Mouse (Mus musculus) heart, embryonic 16.5 days (tissue): ENCODE measurements at regions not wholly inside any gene's neighbourhood (a gene's known extent, or its start where the extent isn't known, plus 50 kb on each side); places are given as distances from the start of the nearest gene placed in this dataset.
"Not testable (repeated sequence)": the region's sequence is repeated elsewhere in the genome, so short reads cannot be mapped to it uniquely, and the experiment has no call there.

ENCODE experiments used
- ATAC-seq: fragments of 200-750 bp; cut with Nextera tagmentation; replicated peaks from 2 replicates; pipeline ENCODE4 v1.8.0; 2017; ENCODE audit warnings: moderate number of reproducible peaks; ENCODE audit not compliant: insufficient read depth, low FRiP score; ENCODE audit errors: extremely low read depth
- H3K27ac ChIP-seq: fragments of 300-500 bp; sonication (generic); 2 replicates; pipeline ENCODE4 v1.5.1; 2014; ENCODE audit warnings: mild to moderate bottlenecking, low read length, control low read depth, moderate library complexity
- H3K27me3 ChIP-seq: fragments of 300-500 bp; sonication (generic); 2 replicates; pipeline ENCODE4 v1.6.1; 2014; ENCODE audit warnings: low read length, mixed read lengths; ENCODE audit not compliant: control insufficient read depth, insufficient read depth
- H3K36me3 ChIP-seq: fragments of 300-500 bp; sonication (generic); 2 replicates; pipeline ENCODE4 v1.6.1; 2014; ENCODE audit not compliant: control insufficient read depth, insufficient read depth
- H3K4me1 ChIP-seq: fragments of 300-500 bp; sonication (generic); 2 replicates; pipeline ENCODE4 v1.6.1; 2014; ENCODE audit warnings: low read length, mixed read lengths; ENCODE audit not compliant: control insufficient read depth, insufficient read depth
- H3K4me2 ChIP-seq: fragments of 300-500 bp; sonication (generic); 2 replicates; pipeline ENCODE4 v1.6.1; 2014; ENCODE audit warnings: low read depth, mild to moderate bottlenecking, control low read depth, low read length
- H3K4me3 ChIP-seq: fragments of 300-500 bp; sonication (generic); 2 replicates; pipeline ENCODE4 v1.5.1; 2014; ENCODE audit warnings: mild to moderate bottlenecking, control low read depth, low read length
- H3K9ac ChIP-seq: fragments of 300-500 bp; sonication (generic); 2 replicates; pipeline ENCODE4 v1.6.1; 2014; ENCODE audit warnings: low read length, control low read depth
- H3K9me3 ChIP-seq: fragments of 300-500 bp; sonication (generic); replicated peaks from 2 replicates; pipeline ENCODE4 v1.6.1; 2016; ENCODE audit warnings: low read length; ENCODE audit not compliant: control insufficient read depth
- WGBS: fragments of 180-500 bp; shearing (Covaris S2); extraction: QIAGEN DNeasy Blood & Tissue Kit; methylation state at CpG from one replicate; pipeline ENCODE4 v1.1.7; 2014; 5-methylcytosine and 5-hydroxymethylcytosine counted together

DNA sequence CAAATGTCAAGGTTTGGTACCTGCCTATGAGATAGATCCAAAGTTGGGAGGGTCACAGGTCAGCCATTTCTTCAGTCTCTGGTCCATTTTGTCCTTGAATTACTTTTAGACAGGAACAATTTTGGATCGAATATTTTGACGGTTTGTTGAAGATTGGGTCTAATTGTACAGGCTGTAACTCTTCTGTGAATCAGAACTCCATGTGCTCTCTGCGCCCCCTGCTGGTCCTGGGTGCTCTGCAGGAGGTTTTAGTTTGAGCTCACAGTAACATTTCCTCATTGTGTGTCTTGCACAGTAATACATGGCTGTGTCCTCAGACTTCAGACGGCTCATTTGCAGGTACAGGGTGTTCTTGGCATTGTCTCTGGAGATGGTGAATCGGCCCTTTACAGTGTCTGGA, 158.1 kb downstream of the Adam6a start:
- H3K9me3 ChIP-seq, H3K9ac ChIP-seq, H3K27ac ChIP-seq, H3K4me2 ChIP-seq, H3K27me3 ChIP-seq, ATAC-seq, H3K4me1 ChIP-seq, H3K36me3 ChIP-seq, H3K4me3 ChIP-seq: not testable (repeated sequence)
- 49% methylated on average over 5 of the region's 5 CpGs for WGBS

DNA sequence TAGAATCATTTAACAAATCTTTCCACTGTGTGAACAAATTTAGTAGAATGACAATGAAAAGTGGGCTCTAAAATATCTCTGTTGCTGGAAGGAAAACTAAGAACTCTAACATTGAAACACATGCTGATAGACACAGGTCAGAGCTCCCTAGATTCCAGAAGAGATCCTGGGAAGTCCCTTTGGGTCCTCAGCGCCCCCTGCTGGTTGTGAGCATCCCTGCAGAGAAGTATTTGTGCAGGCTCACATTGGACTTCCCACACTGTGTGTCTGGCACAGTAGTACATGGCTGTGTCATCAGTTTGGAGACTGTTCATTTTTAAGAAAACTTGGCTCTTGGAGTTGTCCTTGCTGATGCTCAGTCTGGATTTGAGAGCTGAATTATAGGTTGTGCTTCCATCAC, 172.7 kb downstream of the Adam6a start:
- H3K4me1 ChIP-seq, H3K27me3 ChIP-seq, H3K4me2 ChIP-seq, H3K27ac ChIP-seq, ATAC-seq, H3K9me3 ChIP-seq, H3K36me3 ChIP-seq, H3K4me3 ChIP-seq, H3K9ac ChIP-seq: not testable (repeated sequence)
- WGBS = 0% methylated on average over 1 of the region's 1 CpGs

DNA sequence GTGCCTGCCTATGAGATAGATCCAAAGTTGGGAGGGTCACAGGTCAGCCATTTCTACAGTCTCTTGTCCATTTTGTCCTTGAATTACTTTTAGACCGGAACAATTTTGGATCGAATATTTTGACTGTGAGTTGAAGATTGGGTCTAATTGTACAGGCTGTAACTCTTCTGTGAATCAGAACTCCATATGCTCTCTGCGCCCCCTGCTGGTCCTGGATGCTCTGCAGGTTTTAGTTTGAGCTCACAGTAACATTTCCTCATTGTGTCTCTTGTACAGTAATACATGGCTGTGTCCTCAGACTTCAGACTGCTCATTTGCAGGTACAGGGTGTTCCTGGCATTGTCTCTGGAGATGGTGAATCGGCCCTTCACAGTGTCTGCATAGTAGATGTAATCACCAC, 192.1 kb downstream of the Adam6a start:
- H3K36me3 ChIP-seq = no peaks in the 10 kb centered on the region
- no peak overlapping the region for H3K27ac ChIP-seq
- no peak overlapping the region for H3K9ac ChIP-seq
- H3K9me3 ChIP-seq = no peaks in the 10 kb centered on the region; the same call in 1 of the 2 replicates
- H3K4me2 ChIP-seq = no peak overlapping the region
- 59% methylated on average over 4 of the region's 4 CpGs for WGBS
- H3K4me1 ChIP-seq = no peaks in the 10 kb centered on the region
- no peaks in the 10 kb centered on the region for H3K27me3 ChIP-seq
- H3K4me3 ChIP-seq = no peak overlapping the region
- ATAC-seq = no peak

DNA sequence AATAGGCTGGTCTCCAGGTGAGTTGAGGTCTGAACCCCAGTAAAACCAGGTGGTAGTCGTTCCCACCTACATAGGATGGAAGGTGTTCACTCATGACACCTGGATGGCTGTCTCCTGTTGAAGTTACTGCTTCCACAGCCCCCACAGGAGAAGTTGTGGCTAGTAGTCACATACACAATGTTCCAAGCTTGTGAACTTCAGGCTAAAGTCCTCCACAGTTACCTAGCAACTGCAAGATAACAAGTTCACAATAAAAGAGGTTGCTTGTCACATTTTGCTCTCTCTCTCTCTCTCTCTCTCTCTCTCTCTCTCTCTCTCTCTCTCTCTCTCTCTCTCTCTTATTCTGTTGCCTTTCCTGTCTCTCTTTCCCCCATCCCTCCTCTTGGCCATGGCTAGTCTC, 202.6 kb downstream of the Adam6a start:
- 51% methylated on average over 1 of the region's 1 CpGs for WGBS
- H3K27me3 ChIP-seq = no peaks in the 10 kb centered on the region
- H3K36me3 ChIP-seq = no peaks in the 10 kb centered on the region
- H3K4me3 ChIP-seq = no peak overlapping the region
- no peak overlapping the region for H3K4me2 ChIP-seq
- H3K27ac ChIP-seq = no peak overlapping the region
- no peaks in the 10 kb centered on the region for H3K4me1 ChIP-seq
- H3K9ac ChIP-seq = no peak overlapping the region
- H3K9me3 ChIP-seq = peaks cover 4% of the 10 kb centered on the region; the same call in 1 of the 2 replicates
- ATAC-seq = no peak

DNA sequence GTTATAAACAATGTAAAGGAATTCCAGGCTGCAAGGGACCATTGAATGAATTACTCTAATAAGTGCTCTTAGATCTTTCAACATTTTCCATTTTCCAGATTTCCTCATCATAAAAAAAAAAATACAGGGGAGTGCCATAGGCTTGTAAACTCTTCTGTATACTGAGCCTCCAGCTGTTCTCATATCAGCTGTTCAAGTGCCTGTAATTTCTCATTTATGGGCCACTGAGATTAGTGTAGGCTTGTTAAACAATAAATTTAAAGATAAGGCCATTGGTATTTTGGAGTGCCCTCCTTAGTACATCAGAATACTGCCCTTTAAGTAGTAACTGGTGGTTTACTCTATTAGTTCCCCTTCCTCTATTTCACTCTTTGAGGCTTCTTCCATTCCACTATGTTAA, 204.3 kb downstream of the Adam6a start:
- Histone ChIP-seq H3K36me3 (no peaks in the 10 kb centered on the region), H3K4me1 (no peaks in the 10 kb centered on the region), H3K27ac (no peak overlapping the region), H3K9me3 (peaks cover 6% of the 10 kb centered on the region; the same call in 1 of the 2 replicates), H3K4me3 (no peak overlapping the region), H3K4me2 (no peak overlapping the region), H3K27me3 (no peaks in the 10 kb centered on the region), H3K9ac (no peak overlapping the region)
- no peak for ATAC-seq

DNA sequence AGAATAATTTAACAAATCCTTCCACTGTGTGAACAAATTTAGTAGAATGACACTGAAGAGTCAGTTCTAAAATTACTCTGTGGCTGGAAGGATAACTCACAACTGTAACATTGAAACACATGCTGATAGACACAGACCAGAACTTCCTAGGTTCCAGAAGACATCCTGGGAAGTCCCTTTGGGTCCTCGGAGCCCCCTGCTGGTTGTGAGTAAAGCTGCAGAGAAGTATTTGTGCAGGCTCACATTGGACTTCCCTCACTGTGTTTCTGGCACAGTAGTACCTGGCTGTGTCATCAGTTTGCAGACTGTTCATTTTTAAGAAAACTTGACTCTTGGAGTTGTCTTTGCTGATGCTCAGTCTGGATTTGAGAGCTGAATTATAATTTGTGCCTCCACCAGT, 225.9 kb downstream of the Adam6a start:
- 26% methylated on average over 1 of the region's 1 CpGs for WGBS

DNA sequence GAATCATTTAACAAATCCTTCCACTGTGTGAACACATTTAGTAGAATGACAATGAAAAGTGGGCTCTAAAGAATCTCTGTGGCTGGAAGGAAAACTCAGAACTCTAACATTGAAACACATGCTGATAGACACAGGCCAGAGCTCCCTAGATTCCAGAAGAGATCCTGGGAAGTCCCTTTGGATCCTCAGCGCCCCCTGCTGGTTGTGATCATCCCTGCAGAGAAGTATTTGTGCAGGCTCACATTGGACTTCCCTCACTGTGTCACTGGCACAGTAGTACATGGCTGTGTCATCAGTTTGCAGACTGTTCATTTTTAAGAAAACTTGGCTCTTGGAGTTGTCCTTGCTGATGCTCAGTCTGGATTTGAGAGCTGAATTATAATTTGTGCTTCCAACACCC, 252.2 kb downstream of the Adam6a start:
- not testable (repeated sequence) for H3K27ac ChIP-seq, H3K4me3 ChIP-seq, H3K4me2 ChIP-seq, H3K27me3 ChIP-seq, H3K36me3 ChIP-seq, H3K9ac ChIP-seq, ATAC-seq, H3K9me3 ChIP-seq, H3K4me1 ChIP-seq
- WGBS = 0% methylated on average over 1 of the region's 1 CpGs

More for the DNA sequence above, 225.9 kb downstream of the Adam6a start:
- Histone ChIP-seq H3K27ac (no peak overlapping the region), H3K36me3 (no peaks in the 10 kb centered on the region), H3K4me2 (no peak overlapping the region), H3K4me1 (no peaks in the 10 kb centered on the region), H3K27me3 (no peaks in the 10 kb centered on the region), H3K4me3 (no peak overlapping the region), H3K9ac (no peak overlapping the region), H3K9me3 (peaks cover 2% of the 10 kb centered on the region; the same call in 1 of the 2 replicates)
- ATAC-seq = no peak

DNA sequence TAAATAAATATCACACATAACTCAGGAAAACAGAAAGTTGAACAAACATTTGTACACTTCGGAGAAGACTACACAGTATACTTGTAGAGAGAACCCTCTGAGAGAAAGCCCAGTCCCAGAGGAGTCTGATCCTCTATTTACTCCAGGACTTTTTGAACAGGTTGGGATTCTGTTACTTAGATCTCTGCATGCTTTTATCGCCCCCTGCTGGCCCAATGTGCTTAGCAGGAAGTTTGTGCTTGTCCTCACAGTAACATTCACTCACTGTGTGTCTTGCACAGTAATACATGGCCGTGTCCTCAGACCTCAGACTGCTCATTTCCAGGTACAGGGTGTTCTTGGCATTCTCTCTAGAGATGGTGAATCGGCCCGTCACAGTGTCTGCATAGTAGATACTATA, 282.7 kb downstream of the Adam6a start:
- H3K9me3 ChIP-seq = peaks cover 8% of the 10 kb centered on the region
- 55% methylated on average over 5 of the region's 5 CpGs for WGBS
- no peak overlapping the region for H3K4me2 ChIP-seq
- H3K4me3 ChIP-seq = no peak overlapping the region
- H3K27me3 ChIP-seq = no peaks in the 10 kb centered on the region
- no peak overlapping the region for H3K27ac ChIP-seq
- H3K4me1 ChIP-seq = no peaks in the 10 kb centered on the region
- no peak for ATAC-seq
- H3K36me3 ChIP-seq = no peaks in the 10 kb centered on the region
- H3K9ac ChIP-seq = no peak overlapping the region

DNA sequence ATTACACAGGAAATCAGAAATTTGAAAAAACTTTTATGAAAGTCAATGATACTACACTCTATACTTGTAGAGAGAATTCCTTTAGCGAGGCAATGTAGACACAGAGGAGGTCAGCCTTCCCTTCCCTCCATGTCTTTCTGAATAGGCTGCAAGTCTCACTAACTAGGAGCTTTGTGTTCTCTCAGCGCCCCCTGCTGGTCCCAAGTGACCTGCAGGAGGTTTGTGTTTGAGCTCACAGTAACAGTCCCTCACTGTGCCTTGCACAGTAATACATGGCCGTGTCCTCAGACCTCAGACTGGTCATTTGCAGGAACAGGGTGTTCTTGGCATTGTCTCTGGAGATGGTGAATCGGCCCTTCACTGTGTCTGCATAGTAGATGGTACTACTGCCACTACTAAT, 315.2 kb downstream of the Adam6a start:
- no peak for ATAC-seq
- Histone ChIP-seq H3K4me2 (no peak overlapping the region), H3K27ac (no peak overlapping the region), H3K4me3 (no peak overlapping the region), H3K9ac (no peak overlapping the region), H3K36me3 (no peaks in the 10 kb centered on the region), H3K9me3 (0 out of 2 replicates have a peak, but pooled peaks cover 3% of the 10 kb centered on the region), H3K27me3 (no peaks in the 10 kb centered on the region), H3K4me1 (no peaks in the 10 kb centered on the region)
- 34% methylated on average over 4 of the region's 4 CpGs for WGBS

DNA sequence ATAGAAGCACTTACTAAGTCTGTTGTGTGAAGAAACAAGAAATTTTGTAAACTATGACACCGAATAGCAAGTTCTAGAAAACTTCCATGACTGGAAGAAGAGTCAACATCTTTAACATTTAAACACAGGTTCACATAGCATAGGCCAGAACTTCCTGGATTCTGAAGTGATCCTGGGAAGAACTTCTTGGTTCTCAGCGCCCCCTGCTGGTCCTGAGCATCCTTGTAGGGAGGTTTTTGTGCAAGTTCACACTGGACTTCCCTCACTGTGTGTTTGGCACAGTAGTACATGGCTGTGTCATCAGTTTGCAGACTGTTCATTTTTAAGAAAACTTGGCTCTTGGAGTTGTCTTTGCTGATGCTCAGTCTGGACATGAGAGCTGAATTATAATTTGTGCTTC, 335.1 kb downstream of the Adam6a start:
- no peak overlapping the region for H3K9ac ChIP-seq
- no peaks in the 10 kb centered on the region for H3K27me3 ChIP-seq
- ATAC-seq = no peak
- WGBS = 15% methylated on average over 2 of the region's 2 CpGs
- no peak overlapping the region for H3K4me2 ChIP-seq
- H3K4me1 ChIP-seq = no peaks in the 10 kb centered on the region
- H3K9me3 ChIP-seq = no peaks in the 10 kb centered on the region
- H3K36me3 ChIP-seq = no peaks in the 10 kb centered on the region
- H3K4me3 ChIP-seq = no peak overlapping the region
- H3K27ac ChIP-seq = no peak overlapping the region
